Mouse (Mus musculus) neural tube, embryonic 10.5 days (tissue): ENCODE measurements around the gene Olfr357.

Source experiments
- DNase-seq: peaks from one replicate; pipeline ENCODE4 v3.0.0-alpha.2; 2017; ENCODE audit warnings: low spot score; ENCODE audit errors: extremely low spot score

Gene Olfr357

DNA sequence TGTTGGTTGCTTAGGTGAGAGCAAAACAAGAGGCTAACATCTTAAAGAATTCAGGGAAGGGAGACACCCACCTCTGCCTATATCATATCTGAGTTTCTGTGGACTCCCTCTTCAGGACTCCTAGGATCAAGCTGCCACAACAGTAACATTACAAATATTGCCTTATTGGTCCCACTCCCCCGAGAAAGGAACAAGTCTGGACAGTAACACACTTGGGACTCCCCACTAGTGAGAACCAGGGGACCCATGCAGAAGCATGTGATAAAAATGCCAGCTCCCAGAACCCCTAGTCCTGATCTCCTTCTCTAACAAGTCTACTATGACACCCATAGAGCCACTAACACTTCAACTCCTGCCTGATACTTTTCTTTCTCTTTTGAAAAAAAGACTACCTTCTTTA is at the start of gene Olfr357:
Olfr357 (plus strand) TSS at position 301 of the 400 bp plus-strand sequence.
- DNase-seq = no peak

GRCm38 (mm10) chr2:36997030-36997429 is 3.4 kb downstream of the Olfr357 start:
- DNase-seq = no peak

- DNase-seq = no peak
Measured at GRCm38 (mm10) chr2:37009235-37009634, 15.6 kb downstream of the Olfr357 start, which contains the start of gene Olfr358. Gene Olfr358 (minus strand): TSS chr2:37009335.
